Comparison of ENCODE assay signal across 15 mouse cellular contexts in the genomic region with DNA sequence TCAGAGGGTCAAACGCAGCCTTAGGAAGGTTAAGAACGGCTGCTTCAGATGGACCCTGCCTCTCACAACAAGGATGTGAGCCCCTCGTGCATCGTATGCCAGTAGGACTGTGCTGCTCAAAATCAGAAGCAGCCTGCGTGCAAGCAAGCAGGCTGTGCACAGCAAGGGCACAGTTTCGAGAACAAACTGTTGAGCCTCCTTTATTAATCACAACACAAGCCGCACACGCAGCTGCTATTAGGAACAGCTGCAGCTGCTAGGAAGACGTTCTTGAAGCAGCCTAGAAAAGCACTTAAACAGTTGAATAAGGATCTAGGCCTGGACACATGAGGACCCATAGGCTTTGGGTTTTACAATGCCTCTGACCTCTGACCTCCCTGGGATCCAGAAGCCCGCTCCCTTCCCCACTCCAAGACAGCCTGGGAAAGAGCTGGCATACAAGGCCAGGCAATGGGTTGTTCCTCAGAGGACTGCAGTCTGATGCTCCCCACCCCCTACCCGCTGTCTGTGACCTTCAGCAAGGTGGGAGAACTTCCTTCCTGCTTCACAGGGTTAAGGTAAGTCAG. TPM values are rescaled to one million over a fixed set of nuclear protein-coding genes. Genes with fewer than 3 reads are reported as not detected.
DNase-seq lines count a peak whose midpoint lies in the region; ATAC-seq and TF ChIP-seq lines count a peak whose summit lies in the region.
"Had no signal": no experiment of that assay in that cellular context is flagged by ENCODE, and none has a peak within 500 bp of the region (broad histone marks: within the 10 kb centered on the region; RNA-seq: fewer than 3 reads in every experiment).

No protein-coding gene starts in this region.

- H3K4me3 ChIP-seq in kidney, embryonic 15.5 days (replicated peaks): no peak overlapping the region
- H3K4me3 ChIP-seq in embryonic facial prominence, embryonic 15.5 days (replicated peaks): no peak overlapping the region
- no peak overlapping the region for H3K4me3 ChIP-seq in hindbrain, postnatal 0 days (ENCODE audit: low read length)
- no peak overlapping the region for H3K4me3 ChIP-seq in heart, embryonic 10.5 days
- H3K4me3 ChIP-seq: limb, embryonic 15.5 days; neural tube, embryonic 15.5 days had no signal

- 78% methylated on average over 11 of the region's 11 CpGs for WGBS in kidney, embryonic 15.5 days
- 57% methylated on average over 11 of the region's 11 CpGs for WGBS in embryonic facial prominence, embryonic 15.5 days
- 55% methylated on average over 11 of the region's 11 CpGs for WGBS in hindbrain, postnatal 0 days
- 83% methylated on average over 11 of the region's 11 CpGs for WGBS in heart, embryonic 10.5 days

- no peak for TF ChIP-seq CTCF in brain, embryonic 14.5 days (IDR thresholded peaks at IDR 0.05; ENCODE audit: borderline replicate concordance, extremely low read depth, insufficient read depth, insufficient read length)
- TF ChIP-seq CTCF in hindbrain, postnatal 0 days (IDR thresholded peaks at IDR 0.05; ENCODE audit: low read depth): no peak

- H3K9ac ChIP-seq in kidney, embryonic 15.5 days: no peak overlapping the region
- H3K9ac ChIP-seq in embryonic facial prominence, embryonic 15.5 days: no peak overlapping the region
- H3K9ac ChIP-seq in hindbrain, postnatal 0 days (replicated peaks; ENCODE audit: low read length): no peak overlapping the region
- H3K9ac ChIP-seq: limb, embryonic 15.5 days; neural tube, embryonic 15.5 days had no signal

- H3K27me3 ChIP-seq in kidney, embryonic 15.5 days: no peaks in the 10 kb centered on the region
- no peaks in the 10 kb centered on the region for H3K27me3 ChIP-seq in embryonic facial prominence, embryonic 15.5 days
- no peaks in the 10 kb centered on the region for H3K27me3 ChIP-seq in hindbrain, postnatal 0 days (ENCODE audit: insufficient read depth, low read length)
- H3K27me3 ChIP-seq in heart, embryonic 10.5 days (ENCODE audit: insufficient read depth, poor library complexity, severe bottlenecking): no peaks in the 10 kb centered on the region
- H3K27me3 ChIP-seq: neural tube, embryonic 15.5 days had no signal

- no peak for TF ChIP-seq POLR2A in brain, embryonic 14.5 days (IDR thresholded peaks at IDR 0.05; ENCODE audit: borderline replicate concordance, extremely low read depth, insufficient read depth, insufficient read length, poor library complexity, severe bottlenecking)

- no peak overlapping the region for H3K4me2 ChIP-seq in kidney, embryonic 15.5 days
- no peak overlapping the region for H3K4me2 ChIP-seq in embryonic facial prominence, embryonic 15.5 days (replicated peaks)
- no peak overlapping the region for H3K4me2 ChIP-seq in hindbrain, postnatal 0 days (ENCODE audit: low read depth, low read length)
- H3K4me2 ChIP-seq: limb, embryonic 15.5 days; neural tube, embryonic 15.5 days had no signal

- no peak for DNase-seq in kidney, adult 8-10 months
- DNase-seq in brain, embryonic 14.5 days (ENCODE audit: low read depth): peak; percentile 67
- DNase-seq in hindbrain, postnatal 0 days (ENCODE audit: low spot score): peak; percentile 39
- DNase-seq in kidney, postnatal 25 days: no peak
- no peak for DNase-seq in heart, embryonic 10.5 days (ENCODE audit: low spot score)
- DNase-seq: adrenal gland, postnatal 25 days; cerebellum, adult 11 months; gastrocnemius, postnatal 36 days; lung, adult 18-20 months; lung, postnatal 4 days had no signal

- 0 out of 2 replicates have a peak, but pooled peaks have one; percentile 33 for ATAC-seq in kidney, embryonic 15.5 days (replicated peaks; ENCODE audit: low FRiP score)
- ATAC-seq in embryonic facial prominence, embryonic 15.5 days (ENCODE audit: insufficient number of reproducible peaks, low FRiP score, low TSS enrichment, low read depth): peak; percentile 35
- ATAC-seq in hindbrain, postnatal 0 days: 0 out of 2 replicates have a peak, but pooled peaks have one; percentile 42

- no peak overlapping the region for H3K27ac ChIP-seq in kidney, embryonic 15.5 days
- H3K27ac ChIP-seq in embryonic facial prominence, embryonic 15.5 days (replicated peaks): no peak overlapping the region
- no peak overlapping the region for H3K27ac ChIP-seq in hindbrain, postnatal 0 days
- H3K27ac ChIP-seq in heart, embryonic 10.5 days: no peak overlapping the region
- H3K27ac ChIP-seq: limb, embryonic 15.5 days; neural tube, embryonic 15.5 days had no signal

- H3K4me1 ChIP-seq in kidney, embryonic 15.5 days: peaks cover 9% of the 10 kb centered on the region; the same call in 1 of the 2 replicates
- H3K4me1 ChIP-seq in embryonic facial prominence, embryonic 15.5 days: peaks cover 3% of the 10 kb centered on the region
- H3K4me1 ChIP-seq in hindbrain, postnatal 0 days (ENCODE audit: insufficient read depth, low read length): no peaks in the 10 kb centered on the region; the same call in 1 of the 2 replicates
- peaks cover 14% of the 10 kb centered on the region for H3K4me1 ChIP-seq in heart, embryonic 10.5 days

- H3K36me3 ChIP-seq in kidney, embryonic 15.5 days: no peaks in the 10 kb centered on the region
- no peaks in the 10 kb centered on the region for H3K36me3 ChIP-seq in embryonic facial prominence, embryonic 15.5 days
- H3K36me3 ChIP-seq in hindbrain, postnatal 0 days (ENCODE audit: insufficient read depth, low read length): no peaks in the 10 kb centered on the region
- H3K36me3 ChIP-seq in heart, embryonic 10.5 days: no peaks in the 10 kb centered on the region
- H3K36me3 ChIP-seq: limb, embryonic 15.5 days; neural tube, embryonic 15.5 days had no signal

- no peaks in the 10 kb centered on the region for H3K9me3 ChIP-seq in kidney, embryonic 15.5 days (replicated peaks)
- no peaks in the 10 kb centered on the region for H3K9me3 ChIP-seq in embryonic facial prominence, embryonic 15.5 days (replicated peaks)
- H3K9me3 ChIP-seq in hindbrain, postnatal 0 days (ENCODE audit: low read length): no peaks in the 10 kb centered on the region
- no peaks in the 10 kb centered on the region for H3K9me3 ChIP-seq in heart, embryonic 10.5 days
- H3K9me3 ChIP-seq: limb, embryonic 15.5 days; neural tube, embryonic 15.5 days had no signal

RNA-seq across cellular contexts. Expression of gene Mb21d2, which starts 10.1 kb away (rescaled TPM):
- polyA plus RNA-seq in kidney, embryonic 15.5 days (2015; fragmentation: Nextera tagmentation; extraction: Ambion mirVana): 6.7 and 8.0 TPM in 2 replicates
- 28.4 and 44.0 TPM in 2 replicates for polyA plus RNA-seq in brain, embryonic 14.5 days (2012; rRNA removed)
- polyA plus RNA-seq in embryonic facial prominence, embryonic 15.5 days (2015; fragmentation: Nextera tagmentation; extraction: Ambion mirVana): 6.0 and 6.2 TPM in 2 replicates
- 62.3 and 69.5 TPM in 2 replicates for total RNA-seq in hindbrain, postnatal 0 days (2014; rRNA removed)
- polyA plus RNA-seq in hindbrain, postnatal 0 days (2015; fragmentation: Nextera tagmentation; extraction: Ambion mirVana): 19.9 and 21.4 TPM in 2 replicates
- polyA plus RNA-seq in heart, embryonic 10.5 days (2016; fragmentation: Nextera tagmentation; extraction: Ambion mirVana): 5.8 and 7.2 TPM in 2 replicates
- total RNA-seq: common myeloid progenitor, adult 5-6 weeks had no signal

Comparison
In these comparisons a context has a peak if more than half of its experiments do, and no peak if none do; other contexts are left out.
1. DNase-seq: peak in brain, embryonic 14.5 days (single experiment) and hindbrain, postnatal 0 days (single experiment); none in kidney, adult 8-10 months (0 of 2), kidney, postnatal 25 days (0 of 2) and heart, embryonic 10.5 days (single experiment).
2. Peak in every context shown above with its lines, with median percentiles within 50 percentile points of each other: ATAC-seq.